Mouse (Mus musculus) yolk sac, embryonic 10.5 days (tissue): Measurements from ENCODE around the gene Cops4.

Experiments used
- DNase-seq: peaks from one replicate; pipeline ENCODE4 v3.0.0-alpha.2; 2017; ENCODE audit warnings: low spot score

Gene Cops4

DNA sequence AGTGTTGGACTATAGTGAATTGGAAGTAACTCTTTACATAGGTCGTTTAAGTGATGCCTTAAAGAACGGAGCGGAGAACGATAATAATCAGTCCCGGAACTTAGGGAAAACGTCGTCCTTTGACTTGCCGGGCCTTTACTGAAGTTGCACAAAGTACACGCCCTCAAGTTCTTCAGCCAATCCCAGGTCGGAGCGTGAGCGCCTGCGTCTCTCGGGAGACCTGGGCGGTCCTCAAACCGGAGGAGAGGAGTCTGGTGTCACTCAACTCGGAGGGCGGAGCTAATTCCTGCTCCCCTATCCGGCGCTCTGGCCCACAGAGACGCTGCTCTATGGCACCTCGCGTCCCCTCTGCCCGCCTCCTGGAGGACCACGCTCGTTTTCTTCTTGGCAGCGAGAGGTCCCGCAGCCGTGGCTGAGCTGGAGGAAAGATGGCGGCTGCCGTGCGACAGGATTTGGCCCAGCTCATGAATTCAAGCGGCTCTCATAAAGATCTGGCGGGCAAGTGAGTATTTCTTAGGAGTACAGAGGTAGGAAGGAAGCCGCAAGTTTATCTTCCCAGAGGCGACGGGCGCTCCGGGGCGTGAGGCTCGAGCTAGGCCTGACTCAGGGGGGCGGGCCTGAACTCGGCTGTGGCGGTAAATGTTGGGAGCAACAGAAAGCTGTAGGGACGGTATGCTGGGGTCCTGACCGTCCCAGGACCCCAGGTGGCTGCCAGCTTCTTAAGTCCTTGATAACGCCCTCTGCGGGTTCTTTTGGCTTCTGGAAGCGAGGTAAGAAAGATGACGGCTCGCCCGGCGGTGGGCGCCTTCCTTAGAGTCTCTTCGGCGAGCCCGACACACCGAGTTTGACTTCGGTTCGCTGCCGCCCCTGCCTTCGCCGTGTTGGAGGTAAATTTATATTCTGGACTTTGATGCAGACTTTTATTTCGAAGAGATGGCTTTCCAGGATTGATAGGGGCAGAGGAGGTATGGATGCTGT is at the start of gene Cops4:
TSS of gene Cops4 (plus strand) at position 261 of the 978 bp plus-strand sequence.
- peak; percentile 99 for DNase-seq

DNA sequence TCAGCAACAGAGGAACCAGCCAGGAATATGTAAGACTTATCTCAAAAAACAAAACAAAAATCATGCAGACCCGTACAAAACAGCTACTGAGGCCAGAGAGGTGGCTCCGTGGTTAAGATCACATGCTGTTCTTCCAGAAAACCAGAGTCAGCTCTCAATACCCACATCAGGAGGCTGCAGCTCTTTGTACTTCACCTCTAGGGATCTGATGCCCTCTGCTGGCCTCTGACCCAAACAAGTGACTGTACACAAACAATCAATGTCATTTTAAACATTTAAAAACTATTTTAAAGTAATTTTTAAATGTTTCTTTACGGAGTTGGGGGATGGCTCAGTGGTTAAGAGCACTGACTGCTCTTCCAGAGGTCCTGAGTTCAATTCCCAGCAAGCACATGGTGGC is 41.8 kb upstream of the Cops4 start:
- DNase-seq: no peak

DNA sequence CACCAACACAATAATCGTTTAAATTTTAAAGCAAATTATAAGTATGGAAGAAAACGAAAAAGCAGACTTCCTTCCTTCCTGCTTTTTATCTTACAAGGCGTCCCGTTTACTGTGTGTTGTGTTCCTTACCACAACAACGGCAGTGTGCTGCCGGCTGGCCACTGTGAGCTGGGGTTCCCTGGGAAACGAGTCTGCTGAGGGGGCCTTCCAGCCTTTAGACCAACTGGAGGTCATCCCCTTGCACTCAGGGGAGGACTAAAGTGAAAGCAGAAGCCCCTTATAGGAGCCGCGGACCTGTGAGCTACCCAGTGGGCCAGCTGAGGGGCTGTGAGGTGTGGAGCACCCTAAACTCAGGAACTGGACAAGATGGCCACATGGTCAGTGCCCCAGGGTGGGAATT is 40.5 kb upstream of the Cops4 start:
- DNase-seq: no peak

DNA sequence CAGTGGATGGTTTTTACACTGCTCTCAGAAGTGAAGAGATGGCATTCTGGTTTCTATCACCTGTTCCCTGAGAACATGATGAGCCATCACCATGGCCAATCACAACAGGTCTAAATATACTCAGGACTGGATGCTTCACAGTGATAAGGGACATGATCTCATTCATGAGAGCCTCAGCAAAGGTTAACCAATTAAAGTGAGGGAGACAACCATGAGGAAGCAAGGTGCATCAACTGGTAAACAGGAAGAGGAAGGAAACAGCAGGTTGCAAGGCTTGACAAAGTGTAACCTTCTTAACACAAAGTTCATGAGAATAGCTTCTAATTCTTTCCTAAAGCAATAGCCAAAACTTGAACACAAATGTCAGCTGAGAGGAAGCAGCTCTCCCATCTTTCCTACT is 34.5 kb upstream of the Cops4 start:
- no peak for DNase-seq

DNA sequence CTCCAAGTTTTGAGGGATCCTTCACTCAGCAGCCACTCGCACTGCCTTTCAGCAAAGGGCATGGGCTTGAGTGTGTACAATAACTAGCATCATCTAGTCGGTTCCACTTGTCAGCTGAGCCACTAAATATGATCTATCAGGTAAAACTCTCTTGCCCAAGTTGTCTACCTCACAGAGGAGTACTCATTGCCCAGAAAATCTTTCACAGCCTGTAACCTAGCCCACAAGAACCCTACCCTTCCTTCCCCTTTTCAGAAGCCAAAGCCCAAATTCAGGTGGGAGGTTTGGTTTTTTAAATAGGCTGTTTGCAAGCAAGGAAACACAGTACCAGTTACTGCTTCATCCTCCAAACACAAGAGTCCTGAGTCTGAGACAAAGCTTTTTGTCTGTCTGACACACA is 31.0 kb upstream of the Cops4 start:
- DNase-seq: no peak

DNA sequence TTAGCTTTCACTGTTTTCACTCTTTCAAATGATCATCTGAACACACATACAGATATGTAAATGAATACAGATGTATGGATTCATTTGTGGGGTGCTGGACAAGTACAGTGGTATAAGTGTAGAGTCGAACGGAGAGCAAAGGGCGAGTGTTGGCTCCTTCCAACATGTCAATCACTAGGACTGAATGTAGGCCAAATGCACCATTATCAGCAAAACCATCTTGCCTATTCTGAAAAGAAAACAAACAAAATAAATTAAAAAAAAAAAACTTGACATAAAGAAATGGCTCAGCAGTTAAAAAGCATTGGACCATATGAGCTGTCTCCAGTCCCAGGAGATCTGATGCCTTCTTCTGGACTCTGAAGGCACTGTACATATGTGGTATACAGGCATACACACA is 29.9 kb upstream of the Cops4 start:
- no peak for DNase-seq

DNA sequence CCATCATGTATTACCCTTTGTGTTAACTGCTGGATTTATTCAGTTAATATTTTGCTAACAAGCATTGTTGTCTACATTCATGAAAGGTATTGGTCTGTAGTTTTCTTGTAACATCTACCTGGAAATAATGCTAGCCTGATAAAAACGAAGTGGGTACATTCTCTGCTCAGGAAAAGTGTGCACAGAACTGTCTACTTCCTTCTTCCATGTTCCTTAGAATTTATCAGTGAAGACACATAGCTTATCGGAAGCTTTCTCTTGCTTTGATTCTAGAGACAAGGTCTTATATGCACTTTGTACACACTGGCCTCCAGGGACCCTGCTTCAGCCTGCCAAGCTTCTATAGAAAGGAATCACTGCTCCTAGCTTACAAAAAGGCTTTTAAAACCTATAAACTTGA is 28.8 kb upstream of the Cops4 start:
- DNase-seq: no peak

DNA sequence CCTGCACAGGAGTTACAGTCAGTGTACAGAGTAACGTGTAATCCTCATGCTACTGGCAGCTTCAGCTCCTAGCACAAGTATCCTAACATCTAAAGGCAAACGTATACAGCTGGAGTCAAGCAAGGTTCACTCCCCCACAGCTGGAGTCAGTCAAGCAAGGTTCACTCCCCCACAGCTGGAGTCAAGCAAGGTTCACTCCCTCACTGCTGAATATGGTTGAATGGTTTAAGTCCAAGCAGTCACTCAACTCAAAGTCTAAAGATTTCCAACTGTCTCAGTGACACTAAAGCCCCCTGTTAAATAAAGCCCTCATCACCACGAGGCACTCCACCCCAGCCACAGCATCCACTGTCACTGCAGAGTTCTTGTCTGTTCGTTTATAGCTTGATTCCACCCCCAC is 26.4 kb upstream of the Cops4 start:
- DNase-seq: no peak

DNA sequence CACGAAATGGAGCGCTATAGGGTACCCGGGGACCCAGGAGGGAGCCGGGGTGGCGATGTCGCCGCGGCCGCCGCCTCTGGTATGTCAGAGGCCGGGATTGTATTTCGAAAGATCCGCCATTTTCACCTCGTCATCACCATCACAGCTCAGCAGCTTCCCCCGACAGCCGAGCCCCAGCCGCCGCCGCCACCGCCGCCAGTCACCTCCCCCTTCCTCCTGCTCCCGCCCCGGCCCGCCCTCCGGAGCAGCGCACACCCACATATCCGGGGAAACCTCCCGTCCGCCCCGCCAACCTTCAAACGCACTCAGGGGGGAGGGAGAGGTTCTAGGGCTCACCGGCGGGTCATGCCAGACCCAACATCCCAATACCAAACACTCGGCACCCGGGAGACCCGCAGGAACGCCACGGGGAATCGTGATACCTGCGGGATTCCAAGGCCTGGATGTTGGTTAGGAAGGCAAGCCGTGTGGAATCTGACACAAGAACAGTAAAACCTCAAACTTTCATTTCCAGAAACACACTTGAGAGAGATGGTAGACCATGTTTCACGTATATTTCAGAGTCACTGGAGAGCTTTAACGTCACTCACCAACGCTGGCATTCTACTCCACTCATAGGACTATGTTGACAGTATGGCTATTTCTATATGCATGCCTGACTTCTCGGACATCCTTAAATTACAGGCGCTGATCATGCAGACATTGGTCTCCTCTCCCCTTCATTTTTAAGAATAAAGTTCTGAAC is 19.5 kb upstream of the Cops4 start:
- DNase-seq: peak; percentile 90

DNA sequence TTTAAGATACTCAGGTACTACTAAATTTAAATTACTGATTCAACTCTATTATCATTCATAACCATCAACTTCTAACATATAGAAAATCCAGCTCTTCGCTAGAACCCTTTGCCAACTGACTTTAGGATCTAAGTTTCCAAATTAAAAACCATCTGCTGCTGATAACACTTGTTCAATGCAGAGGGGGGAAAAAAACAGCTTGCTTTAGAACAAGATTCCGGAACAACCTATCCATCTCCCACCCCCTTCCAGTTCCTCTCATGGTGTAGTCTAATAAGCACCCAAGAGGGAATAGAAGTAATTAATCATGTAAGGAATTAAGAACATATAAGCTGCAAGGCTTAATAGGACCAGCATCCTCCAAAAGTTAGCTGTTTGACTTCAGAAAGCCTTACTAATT is 18.9 kb upstream of the Cops4 start:
- no peak for DNase-seq

DNA sequence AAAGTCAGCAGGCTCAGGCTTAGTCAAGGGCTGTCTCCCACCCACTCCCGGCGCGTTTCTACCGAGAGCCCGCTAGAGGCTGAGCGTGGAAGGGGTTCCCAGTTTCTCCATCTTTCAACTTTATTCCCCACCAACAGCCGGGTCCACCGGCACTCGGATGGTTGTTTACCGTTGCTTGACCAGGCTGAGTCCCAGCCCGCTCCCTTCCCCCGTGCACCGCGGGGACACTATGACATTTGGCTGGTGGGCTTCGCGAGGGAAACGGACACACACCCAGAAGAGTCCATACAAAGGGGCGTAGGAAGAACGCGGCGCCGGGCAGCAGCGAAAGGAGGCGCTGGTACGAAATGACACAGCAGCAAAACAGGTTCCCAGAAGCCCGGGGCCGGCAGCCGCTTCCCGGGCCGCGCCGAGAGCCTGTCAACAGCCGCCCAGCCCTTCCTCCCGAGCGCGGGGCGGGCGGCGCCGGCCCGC is 18.2 kb upstream of the Cops4 start:
- DNase-seq: peak; percentile 40

DNA sequence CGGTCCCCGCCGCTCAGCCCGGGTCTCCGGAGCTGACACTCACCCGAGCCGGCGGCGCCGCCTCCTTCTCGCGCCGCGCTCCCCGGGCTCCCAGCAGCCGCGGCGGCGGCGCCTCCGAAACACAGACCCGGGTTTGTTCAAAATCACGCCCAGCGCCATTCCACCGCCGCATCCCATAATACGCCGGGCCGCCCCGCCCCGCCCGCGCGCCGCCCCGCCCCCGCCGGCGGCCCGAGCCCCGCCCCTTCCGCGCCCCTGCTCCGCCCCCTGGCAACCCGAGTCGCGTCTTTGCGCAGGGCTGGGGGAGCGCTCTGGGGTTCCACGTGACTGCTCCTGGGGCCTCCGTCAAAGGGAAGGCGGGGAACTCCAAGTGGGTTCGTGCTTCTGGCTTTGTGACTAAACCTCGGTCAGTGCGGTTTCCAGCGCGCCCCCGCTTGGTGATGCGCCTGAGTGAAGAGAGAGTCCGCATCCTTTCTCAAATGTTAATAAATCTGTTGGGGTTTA is 17.6 kb upstream of the Cops4 start, which contains the start of gene Lin54:
TSS of gene Lin54 (minus strand) at position 182 of the 504 bp plus-strand sequence.
- DNase-seq: peak; percentile 96

DNA sequence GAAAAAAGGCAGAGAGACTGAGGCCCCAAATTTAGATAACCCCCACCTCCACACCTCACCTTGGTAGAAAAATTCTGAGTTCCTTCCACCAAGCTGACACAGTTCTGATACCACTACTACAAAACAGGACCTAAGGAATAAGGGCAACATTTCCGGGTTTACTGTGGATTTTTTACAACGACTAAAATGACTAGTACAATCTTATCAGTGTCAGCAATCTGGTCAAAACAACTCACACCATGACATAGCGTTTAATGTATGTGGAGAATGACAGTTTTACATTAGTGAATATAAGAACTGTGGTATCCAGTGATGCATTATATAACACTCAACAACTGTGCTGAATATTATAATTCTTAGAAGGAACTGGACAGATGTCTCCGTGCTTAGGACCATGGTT is 16.8 kb upstream of the Cops4 start:
- DNase-seq: no peak

DNA sequence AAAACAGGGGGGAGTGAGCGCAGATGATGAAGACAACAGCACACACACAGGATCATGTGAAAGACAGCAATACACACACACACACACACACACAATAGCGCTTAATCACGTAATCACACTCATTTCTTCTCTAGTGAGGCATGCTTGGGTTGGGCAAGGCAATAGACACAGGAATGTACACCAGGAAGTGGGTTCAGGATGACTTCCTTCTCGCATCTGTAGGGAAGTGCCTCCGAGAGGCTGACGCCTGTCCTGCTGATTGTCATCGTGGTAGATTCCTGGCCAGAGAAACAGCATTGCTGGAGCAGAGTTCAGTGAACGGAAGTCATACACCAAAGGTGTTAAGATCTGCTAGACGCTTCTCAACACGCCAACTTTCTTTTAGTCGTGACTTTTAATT is 8.9 kb upstream of the Cops4 start:
- no peak for DNase-seq

DNA sequence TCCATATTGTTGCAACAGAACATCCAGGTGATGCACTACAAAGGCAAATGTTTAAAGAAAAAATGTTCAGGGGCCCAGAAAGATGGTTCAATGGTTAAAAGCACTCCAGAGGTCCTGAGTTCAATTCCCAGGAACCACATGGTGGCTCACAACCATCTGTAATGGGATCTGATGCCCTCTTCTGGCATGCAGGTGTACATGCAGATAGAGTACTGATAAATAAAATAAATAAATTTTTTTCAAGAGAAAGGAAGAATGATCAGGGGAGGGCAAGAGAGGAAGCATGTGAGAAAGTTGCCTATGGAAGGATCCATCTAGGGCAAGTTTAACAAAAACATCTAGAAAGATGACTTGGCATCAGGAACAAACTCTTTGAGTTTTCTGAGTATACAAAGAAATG is 5.5 kb upstream of the Cops4 start:
- DNase-seq: no peak

DNA sequence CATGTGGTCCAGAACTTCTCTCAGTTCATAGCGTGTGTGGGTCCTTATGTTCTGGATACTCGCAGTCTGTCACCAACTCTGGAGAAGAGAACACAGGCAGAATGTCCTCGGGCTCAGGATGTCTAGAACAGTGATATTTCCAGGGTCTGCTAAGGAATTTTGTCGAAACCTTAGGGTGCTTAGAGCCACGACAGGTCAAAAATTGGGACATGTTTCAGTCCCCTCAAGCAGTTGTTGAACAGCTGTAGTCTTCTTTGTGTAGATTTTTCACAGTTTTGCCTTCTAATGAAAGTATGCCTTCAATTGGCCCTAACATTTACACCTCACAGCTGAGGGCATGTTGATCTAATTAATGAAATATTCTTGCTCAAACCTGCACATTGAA is 910 bp downstream of the Cops4 start:
- no peak for DNase-seq

DNA sequence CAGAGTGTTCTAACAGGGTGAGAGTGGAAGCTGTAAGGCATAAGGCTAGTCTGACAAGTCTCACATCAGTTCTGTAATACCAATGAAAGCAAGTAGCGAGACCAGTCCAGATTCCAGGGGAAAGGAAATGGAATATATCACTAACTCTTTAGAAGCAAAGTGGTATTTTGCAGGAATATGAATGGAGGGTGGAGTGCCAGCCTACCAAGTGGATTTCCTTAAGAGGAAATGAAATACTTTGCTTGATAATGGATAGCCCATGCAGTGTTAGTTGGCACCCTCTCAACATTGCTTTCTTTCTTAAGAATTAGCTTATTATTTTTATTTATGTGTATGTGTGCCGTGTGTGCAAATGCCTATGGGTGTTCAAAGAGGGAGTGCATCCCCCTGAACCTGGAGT is 2.1 kb downstream of the Cops4 start:
- no peak for DNase-seq

DNA sequence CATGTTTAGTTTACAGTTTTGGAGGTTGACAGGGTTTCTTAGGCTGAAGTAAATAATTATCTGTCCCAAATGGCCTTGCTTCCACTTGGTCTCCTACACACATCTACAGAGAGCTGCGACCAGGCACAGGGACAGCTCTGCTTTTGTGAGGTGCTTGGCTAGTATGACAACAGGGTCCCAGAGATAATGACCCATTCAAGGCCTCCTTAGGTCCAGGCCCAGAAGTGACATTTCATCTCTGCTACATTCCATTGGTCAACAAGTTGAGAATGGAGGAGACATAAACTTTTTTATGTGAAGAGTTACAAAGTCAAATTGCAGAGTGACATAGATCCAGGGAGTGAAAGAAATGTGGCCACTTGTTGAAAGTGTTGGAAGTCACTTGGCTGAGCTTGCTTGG is 5.2 kb downstream of the Cops4 start:
- DNase-seq: no peak

DNA sequence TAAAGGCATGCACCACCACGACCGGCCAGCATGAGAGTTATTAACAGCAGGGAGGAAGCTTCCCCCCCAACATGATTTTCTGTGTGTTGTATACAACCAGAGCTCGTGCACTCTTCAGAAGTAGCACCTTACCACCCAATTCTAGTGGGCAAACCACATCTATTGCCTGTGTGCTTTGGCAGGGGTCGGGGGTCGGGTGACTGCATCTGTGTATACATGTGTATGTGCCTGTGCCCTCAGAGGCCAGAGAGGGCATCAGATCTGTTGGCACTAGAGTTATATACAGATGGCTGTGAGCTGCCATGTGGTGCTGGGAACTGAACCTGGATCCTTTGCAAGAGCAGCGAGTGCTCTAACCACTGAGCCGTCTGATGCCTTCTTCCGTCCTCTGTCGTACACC is 6.8 kb downstream of the Cops4 start:
- no peak for DNase-seq

DNA sequence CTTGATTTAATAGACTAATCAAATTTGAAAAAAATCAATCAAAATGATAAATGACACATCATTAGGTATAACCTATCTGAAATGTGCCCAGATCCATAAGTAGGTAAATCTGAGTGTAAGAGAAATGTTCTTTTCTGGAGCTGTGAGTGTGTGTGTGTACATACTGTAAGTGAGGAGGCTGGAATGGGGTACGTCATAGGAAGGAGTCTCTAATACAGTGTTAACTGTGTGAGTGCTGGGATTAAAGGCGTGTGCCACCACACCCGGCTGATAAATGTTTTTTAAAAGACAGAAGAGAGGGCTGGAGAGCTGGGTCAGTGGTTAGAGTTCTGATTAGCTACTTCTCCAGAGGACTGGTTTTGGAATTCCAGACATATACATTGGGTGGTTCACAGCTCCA is 7.5 kb downstream of the Cops4 start:
- no peak for DNase-seq

DNA sequence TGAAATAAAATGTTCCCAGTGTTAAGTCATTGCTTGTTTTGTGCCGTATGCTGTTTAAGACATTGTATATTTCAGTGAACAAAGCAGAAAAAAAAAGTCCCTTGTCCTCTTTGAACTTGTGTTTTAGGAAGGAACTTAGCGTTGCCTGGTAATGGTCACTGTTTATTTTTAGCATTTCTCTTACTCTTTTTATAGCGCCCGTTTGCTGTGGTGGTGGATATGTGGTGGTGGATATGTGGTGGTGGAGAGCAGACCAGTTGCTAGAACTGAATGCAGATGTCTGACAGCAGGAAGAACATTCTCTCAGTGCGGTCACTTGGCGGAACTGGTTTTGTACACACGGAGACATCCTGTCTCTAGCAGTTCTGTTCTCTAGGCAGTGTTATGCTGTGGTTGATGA is 8.1 kb downstream of the Cops4 start:
- no peak for DNase-seq

DNA sequence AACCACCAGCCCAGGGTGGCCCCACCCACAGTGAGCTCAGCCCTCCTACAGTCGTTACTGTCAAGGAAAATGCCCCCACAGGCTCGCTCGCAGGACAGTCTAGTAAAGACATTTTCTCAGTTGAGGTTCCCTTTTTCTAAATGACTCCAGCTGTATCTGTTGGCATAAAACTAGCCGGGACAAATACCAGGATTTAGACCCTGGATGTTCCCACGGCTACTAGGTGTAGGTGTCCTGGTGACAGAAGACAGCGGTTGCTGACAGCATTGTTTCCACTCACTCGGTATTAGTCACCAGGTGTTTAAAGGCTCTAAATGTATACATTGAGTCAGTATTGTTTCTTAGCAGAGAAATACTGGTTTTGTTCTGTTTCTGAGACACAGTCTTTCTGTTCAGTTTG is 17.7 kb downstream of the Cops4 start:
- no peak for DNase-seq

DNA sequence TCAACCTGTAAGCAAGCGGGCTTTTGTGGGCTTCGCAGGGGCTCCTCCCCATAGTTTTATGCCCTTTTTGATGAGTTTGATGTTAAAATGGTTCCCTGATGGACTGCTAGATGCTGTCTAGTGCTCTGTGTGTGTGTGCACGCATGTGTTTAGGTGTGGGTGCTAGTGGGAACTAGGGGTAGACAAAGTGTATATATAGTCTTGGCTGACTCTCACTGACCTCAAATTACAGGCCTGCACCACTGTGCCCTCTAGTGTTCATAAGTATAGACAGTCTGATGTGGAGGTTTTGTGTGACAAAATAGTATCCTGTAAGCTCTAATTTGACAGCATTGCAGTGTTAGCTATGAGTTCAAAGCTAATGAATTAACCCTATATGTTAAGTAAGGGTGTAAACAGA is 18.5 kb downstream of the Cops4 start:
- peak; percentile 38 for DNase-seq
